Mouse (Mus musculus) lung, adult 2 months (tissue): ENCODE results near the gene Skp2.

ENCODE experiments used
- CTCF ChIP-seq: fragments of 200-500 bp; IDR thresholded peaks from 2 replicates; pipeline ENCODE4 v1.5.1; 2011; ENCODE audit warnings: mild to moderate bottlenecking, low read length, control low read depth; ENCODE audit not compliant: insufficient read depth
- POLR2A ChIP-seq: fragments of 200-500 bp; IDR thresholded peaks from 2 replicates; pipeline ENCODE4 v1.6.1; 2011; ENCODE audit warnings: low read depth, mild to moderate bottlenecking, control low read depth, low read length, borderline replicate concordance; ENCODE audit errors: extremely low read depth

DNA sequence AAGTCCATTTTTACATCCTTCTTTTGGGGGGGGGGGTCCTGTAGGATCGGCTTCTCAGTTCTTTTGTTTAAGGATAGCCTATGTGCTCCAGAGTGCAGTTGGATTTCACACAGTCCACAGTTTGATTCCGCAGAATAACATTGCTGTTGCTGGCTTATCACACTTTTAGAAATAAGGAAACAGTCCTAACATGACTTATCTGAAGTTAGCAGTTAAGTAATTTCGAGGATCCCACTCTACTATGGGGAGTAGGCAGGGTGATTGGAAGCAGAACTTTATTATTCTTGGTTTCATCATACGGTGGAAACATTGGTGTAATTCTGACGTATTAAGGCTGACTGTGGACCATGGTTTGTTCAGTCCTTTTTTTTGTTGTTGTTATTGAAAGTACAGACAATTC, 64.6 kb downstream of the Skp2 start:
- TF ChIP-seq CTCF (no peak), POLR2A (no peak)
